Mouse (Mus musculus): ENCODE measurements at regions not wholly inside any gene's neighbourhood (a gene's known extent, or its start where the extent isn't known, plus 50 kb on each side); places are given as distances from the start of the nearest gene placed in this dataset.

DNA sequence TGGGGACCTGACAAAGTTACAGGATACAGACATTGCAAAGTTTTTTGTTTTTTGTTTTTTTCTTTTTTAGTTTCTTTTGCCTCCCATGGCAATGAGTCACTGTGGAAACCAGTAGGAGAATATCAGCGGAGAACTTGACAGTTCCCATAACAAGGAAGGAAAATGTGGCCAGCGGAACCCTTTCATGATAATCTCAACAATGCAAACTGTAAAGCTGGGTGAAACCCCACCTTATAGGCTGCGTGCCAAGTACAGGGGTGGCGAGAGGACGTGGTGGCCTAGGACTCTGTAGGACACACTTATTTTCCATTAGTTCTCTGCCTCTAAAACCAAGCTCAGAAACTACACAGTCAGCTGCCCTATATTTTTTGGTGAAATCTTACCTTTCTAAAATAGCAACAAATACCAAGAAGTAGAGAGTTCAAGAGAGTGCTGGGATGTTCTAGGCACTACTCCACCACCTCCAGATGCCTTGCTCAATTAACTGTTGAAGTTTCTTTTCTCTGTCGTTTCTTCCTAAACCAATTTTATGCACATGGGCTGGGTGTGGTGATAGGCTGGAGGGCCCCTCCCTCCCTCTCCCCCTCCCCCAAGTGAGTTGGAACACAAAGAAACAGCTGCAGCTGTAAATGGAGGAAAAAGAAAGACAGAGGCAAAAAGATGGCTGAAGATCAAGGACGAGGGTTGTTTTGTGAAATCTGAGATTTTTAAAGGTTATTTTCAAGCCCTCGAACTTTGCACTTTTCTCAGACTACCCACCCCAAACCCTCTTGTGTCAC lies 201.0 kb upstream of the Kbtbd8 start:
- peaks cover 0 to 35% of the 10 kb centered on the region in 2 experiments; a peak in 2 of 4 replicates for H3K36me3 ChIP-seq (ENCODE audit: control insufficient read depth in 1 of 2, insufficient read depth in 2 of 2, low read length in 2 of 2)
- H3K79me2 ChIP-seq (ENCODE audit: control insufficient read depth, insufficient read depth, low read length, poor library complexity) = no peaks in the 10 kb centered on the region
- H3K4me1 ChIP-seq (ENCODE audit: control insufficient read depth in 1 of 2, insufficient read depth in 2 of 2, low read length in 2 of 2) = peaks cover 9 to 47% of the 10 kb centered on the region in 2 experiments
- 0 out of 2 replicates have a peak, but pooled peaks have one; percentile 10 for TF ChIP-seq BHLHE40 (IDR thresholded peaks at IDR 0.05; ENCODE audit: borderline replicate concordance, low read depth, low read length)
- TF ChIP-seq ETS1 (IDR thresholded peaks at IDR 0.05; ENCODE audit: low read depth, low read length) = peak; percentile 62; the same call in 1 of the 2 replicates
- peak; percentile 19; the same call in 1 of the 2 replicates for TF ChIP-seq MAX (IDR thresholded peaks at IDR 0.05; ENCODE audit: low read length)
- TF ChIP-seq MYB (IDR thresholded peaks at IDR 0.05; ENCODE audit: low read depth, low read length) = peak; percentile 44; the same call in 1 of the 2 replicates
- no peak for TF ChIP-seq RAD21 (IDR thresholded peaks at IDR 0.05; ENCODE audit: low read depth, low read length)
- no peak for TF ChIP-seq USF1 (IDR thresholded peaks at IDR 0.05; ENCODE audit: low read depth, low read length)
- TF ChIP-seq POLR2A (IDR thresholded peaks at IDR 0.05; ENCODE audit: control insufficient read depth in 1 of 2, insufficient read depth in 1 of 2, low read depth in 1 of 2, low read length in 2 of 2, poor library complexity in 1 of 2) = no peak
- TF ChIP-seq MYC (IDR thresholded peaks at IDR 0.05; ENCODE audit: low read depth, low read length) = 0 out of 2 replicates have a peak, but pooled peaks have one; percentile 23
- TF ChIP-seq CHD2 (IDR thresholded peaks at IDR 0.05; ENCODE audit: low read length) = no peak
- no peak for TF ChIP-seq ZKSCAN1 (IDR thresholded peaks at IDR 0.05; ENCODE audit: low read depth, low read length)
- no peak for TF ChIP-seq CTCF (IDR thresholded peaks at IDR 0.05 in 2 of 3, conservative IDR thresholded peaks at IDR 0.05 in 1 of 3; ENCODE audit: control insufficient read depth in 1 of 3, insufficient read depth in 1 of 3, low read depth in 2 of 3, low read length in 3 of 3, poor library complexity in 1 of 3, severe bottlenecking in 1 of 3)
- TF ChIP-seq GABPA (IDR thresholded peaks at IDR 0.05; ENCODE audit: low read depth, low read length) = no peak
- no peak for TF ChIP-seq POLR2AphosphoS2 (IDR thresholded peaks at IDR 0.05; ENCODE audit: low read length)
- 0 out of 2 replicates have a peak, but pooled peaks have one; percentile 38 for TF ChIP-seq CHD1 (IDR thresholded peaks at IDR 0.05; ENCODE audit: low read depth, low read length)
- TF ChIP-seq MEF2A (IDR thresholded peaks at IDR 0.05; ENCODE audit: extremely low read depth, insufficient replicate concordance, low read depth, low read length, poor library complexity, severe bottlenecking) = no peak
- TF ChIP-seq ZNF384 (IDR thresholded peaks at IDR 0.05; ENCODE audit: low read depth, low read length) = no peak
- TF ChIP-seq MAZ (IDR thresholded peaks at IDR 0.05; ENCODE audit: low read depth, low read length) = 0 out of 2 replicates have a peak, but pooled peaks have one; percentile 38
- TF ChIP-seq SIN3A (IDR thresholded peaks at IDR 0.05; ENCODE audit: low read length) = peak; percentile 73
- TF ChIP-seq EP300 (IDR thresholded peaks at IDR 0.05; ENCODE audit: low read depth in 1 of 2, low read length in 2 of 2) = peak; percentile 72 to 77
- TF ChIP-seq TCF12 (IDR thresholded peaks at IDR 0.05; ENCODE audit: low read depth, low read length) = peak; percentile 44; the same call in 1 of the 2 replicates
- TF ChIP-seq RCOR1 (IDR thresholded peaks at IDR 0.05; ENCODE audit: low read depth, low read length) = 0 out of 2 replicates have a peak, but pooled peaks have one; percentile 37
- 0 out of 2 replicates have a peak, but pooled peaks have one; percentile 26 for TF ChIP-seq GATA1 (IDR thresholded peaks at IDR 0.05; ENCODE audit: low read depth, low read length)
- peak; percentile 77 for DNase-seq (ENCODE audit: low read depth, low spot score)
- H3K9me3 ChIP-seq (replicated peaks; ENCODE audit: insufficient read depth, low read length) = no peaks in the 10 kb centered on the region
- H3K27me3 ChIP-seq (ENCODE audit: control insufficient read depth in 1 of 2, insufficient read depth in 2 of 2, low read length in 2 of 2) = no peaks in the 10 kb centered on the region
- no peak overlapping the region for H3K9ac ChIP-seq (ENCODE audit: control insufficient read depth, low read depth, low read length, poor library complexity, severe bottlenecking)
- peak overlapping the region; percentile 6 to 30; a peak in 2 of 4 replicates for H3K4me3 ChIP-seq (ENCODE audit: control insufficient read depth in 1 of 2, insufficient read depth in 1 of 2, low read depth in 2 of 2, low read length in 2 of 2)
- H3K27ac ChIP-seq (ENCODE audit: control insufficient read depth, low read depth, low read length) = peak overlapping the region; percentile 23; the same call in 1 of the 2 replicates
